Mouse (Mus musculus): ENCODE data around the gene Oaz3. TPM values are rescaled to one million over a fixed set of nuclear protein-coding genes. Genes with fewer than 3 reads are reported as not detected.

Oaz3 gene
- 1 to 10 TPM in 1 of 2 experiments, not detected in 1; 1.1 TPM for total RNA-seq (2021)
- long read RNA-seq, experiment 1, partial matches to known transcripts: 1 of 1 reads
- long read RNA-seq, experiment 1, other reads (novel, unspliced or antisense): 0 of 1 reads
- long read RNA-seq, experiment 2, partial matches to known transcripts: 0 of 1 reads
- long read RNA-seq, experiment 2, other reads (novel, unspliced or antisense): 0 of 1 reads

DNA sequence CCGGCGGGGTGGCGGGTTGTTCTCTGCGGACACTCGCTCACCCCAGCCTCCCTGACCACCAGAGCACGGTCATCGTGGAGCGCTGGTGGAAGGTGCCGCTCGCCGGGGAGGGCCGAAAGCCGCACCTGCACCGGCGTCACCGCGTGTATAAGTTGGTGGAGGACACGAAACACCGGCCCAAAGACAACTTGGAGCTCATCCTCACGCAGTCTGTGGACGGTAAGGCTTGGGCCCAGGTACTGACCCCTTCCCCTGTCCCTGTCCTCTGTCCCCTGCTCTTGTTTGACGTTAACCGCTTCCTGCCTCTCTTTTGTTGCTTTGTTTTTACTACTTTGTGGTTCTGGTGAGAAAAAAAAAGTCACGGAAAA is at the start of gene Oaz3:
Oaz3 (minus strand) TSS at position 319 of the 368 bp plus-strand sequence.
- DNase-seq: no peak

DNA sequence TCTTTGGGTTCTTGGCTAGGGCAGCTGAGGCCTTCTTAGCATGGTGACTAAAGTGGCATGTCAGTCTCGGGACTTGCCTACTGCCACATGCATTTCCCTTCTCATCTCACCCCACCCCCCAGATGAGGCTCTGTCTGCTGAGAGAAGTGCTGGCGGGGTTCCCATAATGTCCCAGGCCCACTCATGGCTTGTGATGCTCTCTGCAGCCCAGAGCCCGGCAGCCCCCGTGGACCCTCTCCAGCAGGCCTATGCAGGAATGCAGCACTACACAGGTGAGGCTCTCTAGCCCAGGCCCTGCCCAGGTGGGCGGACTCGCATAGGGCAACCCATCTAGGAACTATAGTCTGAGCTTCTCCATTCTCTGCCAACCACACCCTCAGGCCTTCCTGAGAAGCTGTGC is 43.9 kb upstream of the Oaz3 start:
- DNase-seq: no peak

DNA sequence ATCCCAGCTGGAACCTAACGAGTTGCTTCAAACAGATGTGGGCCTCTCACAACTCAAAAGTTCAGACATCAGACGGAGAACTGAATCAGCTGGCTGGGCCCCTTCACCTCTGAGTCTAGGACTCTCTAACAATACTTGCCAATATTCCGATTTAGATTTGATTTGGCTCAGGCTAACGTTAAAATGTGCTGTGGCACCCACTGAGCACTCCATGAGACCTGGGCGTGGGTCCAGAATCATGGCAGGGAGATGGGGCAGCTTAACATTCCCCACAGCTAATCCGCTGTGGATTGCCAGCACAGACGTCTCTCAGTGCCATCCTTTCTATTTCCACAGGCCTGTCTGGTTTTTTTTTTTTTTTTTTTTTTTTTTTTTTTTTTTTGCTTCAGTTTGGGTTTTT is 42.2 kb upstream of the Oaz3 start:
- no peak for DNase-seq

DNA sequence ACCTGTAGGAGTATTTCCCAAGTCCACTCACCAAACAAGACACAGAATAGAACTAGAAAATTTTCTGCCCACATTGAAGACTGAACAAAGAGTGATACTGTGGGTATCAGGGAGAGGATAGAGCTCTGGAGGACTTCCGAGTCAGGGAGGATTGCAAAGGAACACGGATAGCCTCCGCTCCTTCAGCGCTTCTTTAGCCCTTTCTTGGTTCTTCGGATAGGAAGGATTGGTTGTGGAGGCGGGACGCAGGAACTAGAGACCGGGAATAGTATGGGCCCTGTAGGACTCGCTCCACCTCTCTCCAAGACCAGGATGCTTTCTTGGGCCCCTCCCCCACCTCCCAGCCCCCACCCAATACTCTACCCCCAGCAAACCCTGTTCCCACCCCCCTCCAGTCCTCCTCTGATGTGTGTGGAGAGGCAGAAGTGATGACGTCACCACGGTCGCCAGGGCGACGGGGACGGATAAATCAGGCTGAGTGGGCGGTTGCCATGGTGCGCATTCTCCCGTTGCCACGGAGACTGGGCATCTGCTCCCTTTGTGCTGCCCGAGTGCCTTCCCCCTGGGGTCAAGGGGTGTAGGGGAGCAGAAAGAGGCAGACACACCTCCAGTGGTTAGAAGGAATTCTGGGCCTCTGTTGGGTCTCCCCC is 40.2 kb upstream of the Oaz3 start:
- peak; percentile 63 for DNase-seq

DNA sequence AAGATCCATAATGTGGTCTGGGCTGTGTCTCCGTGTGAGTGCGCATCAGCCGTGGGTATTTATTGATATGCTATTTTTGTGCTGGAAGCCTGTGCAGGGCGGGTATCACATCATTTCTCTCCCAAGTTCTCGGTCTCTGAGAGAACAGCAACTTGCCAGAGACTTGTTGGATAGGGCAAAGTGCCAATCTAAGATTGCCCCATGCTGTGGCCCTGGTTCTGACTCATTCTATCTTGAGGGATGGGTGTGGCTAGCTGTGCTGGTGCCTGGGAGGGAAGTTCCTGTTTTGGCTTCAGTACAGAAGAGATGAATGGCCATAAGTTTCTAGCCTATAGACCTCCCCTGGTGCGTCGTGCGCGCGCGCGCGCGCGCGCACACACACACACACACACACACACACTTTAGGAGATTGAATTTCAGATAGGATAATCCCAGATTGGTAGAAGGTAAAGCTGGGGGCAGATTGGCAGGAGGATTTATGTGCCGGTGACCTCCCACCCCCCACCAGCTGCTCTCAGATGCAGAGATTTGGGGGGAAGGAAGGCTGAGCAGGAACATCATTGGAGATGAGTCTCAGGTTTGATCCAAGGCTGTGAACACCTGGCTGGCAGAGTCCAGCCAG is 39.2 kb upstream of the Oaz3 start:
- DNase-seq: peak; percentile 36

DNA sequence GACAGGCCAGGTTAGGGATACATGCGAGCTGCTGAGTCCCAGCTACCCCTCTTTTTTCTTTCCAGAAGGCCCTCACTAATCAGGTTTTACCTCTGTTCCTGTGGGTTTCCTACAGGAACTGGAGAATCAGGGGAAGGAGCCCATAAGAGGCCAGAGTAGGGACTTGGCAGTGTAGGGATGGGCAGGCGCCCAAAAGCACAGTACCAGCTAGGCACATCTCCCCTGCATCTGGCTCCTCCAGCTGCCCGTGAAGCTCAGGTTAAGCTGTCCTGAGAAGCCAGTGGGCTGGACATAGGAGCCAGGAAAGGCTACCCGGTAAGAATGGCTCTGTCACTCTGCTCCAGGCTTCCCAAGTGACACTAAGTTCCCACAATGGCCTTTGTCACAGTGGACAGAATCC is 37.7 kb upstream of the Oaz3 start:
- no peak for DNase-seq

DNA sequence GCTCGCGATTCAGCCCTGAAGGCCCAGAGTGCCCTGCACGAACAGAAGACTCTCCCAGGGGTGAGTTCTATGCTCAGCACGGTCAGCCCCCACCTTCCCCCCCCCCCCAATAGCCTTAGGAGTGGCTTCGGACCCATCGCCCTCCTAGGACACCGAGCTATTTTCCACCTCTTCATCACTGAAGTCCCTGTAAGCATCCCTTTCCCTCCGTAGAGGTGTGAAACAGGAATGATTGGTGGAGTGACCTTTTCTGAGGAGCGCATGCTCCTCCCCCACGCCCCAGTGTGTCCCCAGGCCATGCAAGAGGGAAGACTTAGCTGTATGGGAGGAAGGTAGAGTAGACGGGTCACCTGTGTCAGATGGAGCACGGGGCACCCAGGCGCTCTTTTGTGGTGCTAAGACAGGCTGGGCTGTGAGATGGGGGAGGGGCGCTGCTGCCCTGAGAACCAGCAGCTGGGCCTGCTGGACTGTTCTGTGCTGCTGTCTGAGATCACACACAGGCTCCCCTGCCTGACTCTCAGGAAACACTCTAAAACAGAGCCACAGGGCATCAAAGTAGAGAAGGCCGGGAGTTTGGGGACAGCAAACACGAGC is 36.7 kb upstream of the Oaz3 start, which contains the start of gene Riiad1:
Riiad1 (minus strand) TSS at position 51 of the 594 bp plus-strand sequence.
- DNase-seq: no peak

DNA sequence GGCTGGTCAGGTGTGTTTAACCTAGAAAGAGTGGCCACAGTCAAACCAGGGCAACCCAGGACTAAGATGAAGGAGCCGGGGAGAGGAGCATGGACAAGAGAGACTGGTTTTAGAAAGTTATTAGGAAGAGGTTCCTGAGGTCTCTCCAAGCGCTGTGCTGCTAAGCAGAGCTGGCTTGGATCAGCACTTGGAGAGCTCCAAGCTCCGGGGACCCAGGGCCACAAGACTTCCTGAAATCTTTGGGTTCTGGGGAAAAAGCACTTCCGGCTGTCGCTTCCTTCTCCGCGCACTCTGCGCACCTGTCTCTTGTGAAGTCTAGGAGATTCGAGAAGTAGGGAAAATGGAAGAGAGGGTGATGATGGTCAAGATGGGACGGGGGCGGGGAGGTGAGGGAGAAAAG is 35.8 kb upstream of the Oaz3 start:
- DNase-seq: peak; percentile 54

DNA sequence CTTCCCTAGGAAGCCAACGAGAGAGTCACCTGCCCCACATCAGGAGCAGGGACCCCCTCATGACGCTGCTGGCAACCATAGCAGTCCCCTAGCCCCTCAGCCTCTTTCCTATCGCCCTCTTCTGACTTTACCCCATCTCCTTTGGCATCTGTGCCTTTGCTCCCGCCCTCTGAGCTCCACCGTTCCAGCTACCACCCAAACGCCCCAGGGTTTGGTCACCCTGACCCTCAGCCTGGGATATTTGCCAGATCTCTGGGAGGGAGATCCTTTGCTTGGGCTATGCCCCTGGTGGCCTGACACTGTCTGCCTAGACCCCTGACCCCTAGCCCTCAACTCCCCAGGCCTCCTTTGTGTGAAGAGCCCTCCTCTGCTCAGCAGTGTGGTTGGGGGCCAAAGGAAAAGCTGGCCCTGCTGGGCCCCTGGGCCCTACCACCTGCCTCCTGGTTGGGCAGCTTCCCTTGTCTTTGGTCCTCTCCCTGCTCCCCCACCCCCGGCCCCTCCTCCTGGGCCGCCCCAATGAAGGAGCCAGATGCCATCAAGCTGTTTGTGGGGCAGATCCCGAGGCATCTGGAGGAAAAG is 35.0 kb upstream of the Oaz3 start:
- no peak for DNase-seq

DNA sequence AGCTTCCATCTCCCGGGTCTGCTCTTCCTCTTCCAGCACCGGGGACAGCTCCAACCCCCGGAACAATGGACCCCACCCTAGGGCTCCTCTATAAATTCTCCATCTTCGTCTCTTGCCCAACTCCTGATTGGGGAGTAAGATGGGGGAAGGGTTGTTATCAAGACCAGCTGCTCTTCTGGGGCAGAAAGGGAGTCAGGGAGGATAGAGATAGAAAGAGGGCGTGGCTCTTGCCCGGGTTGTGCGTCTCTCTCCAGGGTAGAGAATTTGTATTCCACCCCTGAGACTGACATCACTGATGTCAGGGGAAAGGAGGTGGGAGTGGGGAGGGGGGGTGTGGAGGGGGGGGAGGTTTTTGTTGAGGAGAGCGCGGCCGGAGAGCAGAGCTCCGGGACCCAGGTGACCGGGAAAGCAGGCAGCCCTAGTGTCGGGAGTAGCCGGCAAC is 34.3 kb upstream of the Oaz3 start, which contains the start of gene Celf3:
Celf3 (plus strand) TSS at position 315 of the 442 bp plus-strand sequence.
- DNase-seq: peak; percentile 30

DNA sequence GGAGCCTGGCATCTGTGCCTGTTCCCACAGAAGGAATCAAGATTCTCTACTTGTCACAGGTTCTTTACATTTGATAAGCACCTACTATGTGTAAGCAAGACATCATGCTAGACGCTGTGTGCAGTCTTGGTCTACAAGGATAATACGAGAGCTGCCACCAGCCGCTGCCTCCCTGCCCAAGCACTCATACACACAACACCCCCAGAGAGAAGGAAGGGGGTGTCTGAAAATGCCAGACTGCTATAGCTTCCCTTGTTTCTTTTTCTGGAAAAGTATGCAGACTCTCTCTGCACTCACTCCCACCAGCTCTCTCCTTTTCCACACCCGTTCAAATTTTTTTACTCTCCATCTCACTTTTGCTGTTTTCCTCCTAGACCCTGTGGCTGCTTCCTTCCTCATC is 33.7 kb upstream of the Oaz3 start:
- DNase-seq: no peak

DNA sequence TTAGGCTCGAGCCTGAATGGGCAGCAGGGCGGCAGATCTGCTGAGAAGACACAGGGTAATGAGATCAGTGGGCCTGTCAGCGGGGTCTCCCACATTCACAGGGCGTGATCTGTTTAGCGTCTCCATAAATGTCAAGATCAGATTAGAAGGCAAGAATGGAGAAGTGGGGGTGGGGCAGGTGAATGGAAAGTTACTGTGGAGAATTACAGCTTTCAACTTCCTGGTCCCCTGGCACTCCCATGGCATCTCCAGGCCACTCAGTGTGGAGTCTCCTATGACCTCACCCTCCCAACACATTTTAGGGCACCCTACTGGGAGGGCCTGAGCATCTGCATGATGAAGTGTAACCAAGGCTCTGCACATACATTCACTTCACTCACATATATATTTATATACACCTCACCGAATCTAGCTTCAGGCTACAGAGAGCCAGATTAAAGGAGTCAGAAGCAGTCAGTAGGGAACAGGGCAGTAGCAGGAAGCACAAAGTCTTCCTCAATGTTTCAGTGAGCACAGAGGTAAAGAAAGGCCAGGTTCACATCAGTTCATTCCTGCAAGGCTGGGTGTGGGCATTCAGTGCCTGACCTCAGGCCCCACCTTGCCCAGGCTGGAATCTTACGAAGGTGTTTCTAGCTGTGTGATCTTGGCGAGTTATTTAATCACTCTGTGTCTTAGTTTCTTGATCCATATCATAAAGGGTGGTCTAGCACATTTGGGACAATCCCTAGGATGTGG is 32.8 kb upstream of the Oaz3 start:
- DNase-seq: peak; percentile 21

DNA sequence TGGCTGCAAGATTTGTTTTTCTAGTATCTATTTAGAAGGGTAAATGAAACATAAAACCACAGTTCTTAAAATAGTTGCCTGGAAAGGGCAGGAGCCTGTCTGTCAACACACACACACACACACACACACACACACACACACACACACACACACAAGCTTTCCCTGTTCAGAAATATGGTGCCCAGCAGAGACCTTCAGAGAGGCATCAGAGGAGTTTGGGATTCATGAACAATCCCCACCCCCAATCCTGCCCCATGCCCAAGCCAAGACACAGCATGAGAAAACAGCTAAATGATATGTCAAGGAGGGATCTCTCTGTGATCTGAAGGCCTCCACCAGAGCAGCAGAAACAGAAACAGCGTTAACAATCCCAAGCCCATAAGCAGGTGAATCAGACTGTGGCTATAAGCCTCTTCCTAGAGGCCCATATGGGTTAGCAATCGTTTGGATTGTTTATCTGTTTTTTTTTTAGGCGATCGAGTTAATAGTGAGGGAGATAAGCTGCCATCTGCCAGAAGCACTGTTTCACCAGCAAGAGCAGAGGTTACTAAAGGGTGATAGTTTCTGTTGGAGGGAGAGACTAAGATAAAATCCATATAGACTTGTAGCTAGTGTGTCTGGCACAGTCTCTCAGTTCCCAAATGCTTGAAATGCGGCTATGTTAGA is 30.0 kb upstream of the Oaz3 start:
- no peak for DNase-seq

DNA sequence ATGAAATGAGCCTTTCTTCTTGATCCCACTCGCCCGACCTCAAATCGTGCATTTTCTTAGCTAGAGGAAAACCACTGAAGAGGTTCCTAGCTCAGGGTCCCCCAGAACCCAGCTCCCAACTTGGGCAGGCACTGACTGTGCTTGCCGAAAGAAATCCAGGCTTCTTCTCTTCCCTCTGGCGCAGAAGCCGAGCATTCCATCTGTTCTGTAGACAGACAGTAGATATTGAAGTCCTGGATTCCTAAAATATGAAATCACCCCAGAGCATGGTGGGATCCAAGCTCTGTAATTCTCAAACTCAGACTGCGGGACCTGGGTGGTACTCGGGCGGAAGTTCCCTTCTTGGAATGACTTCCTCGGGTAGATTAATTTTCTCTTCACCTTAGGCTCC is 29.4 kb upstream of the Oaz3 start:
- DNase-seq: no peak

DNA sequence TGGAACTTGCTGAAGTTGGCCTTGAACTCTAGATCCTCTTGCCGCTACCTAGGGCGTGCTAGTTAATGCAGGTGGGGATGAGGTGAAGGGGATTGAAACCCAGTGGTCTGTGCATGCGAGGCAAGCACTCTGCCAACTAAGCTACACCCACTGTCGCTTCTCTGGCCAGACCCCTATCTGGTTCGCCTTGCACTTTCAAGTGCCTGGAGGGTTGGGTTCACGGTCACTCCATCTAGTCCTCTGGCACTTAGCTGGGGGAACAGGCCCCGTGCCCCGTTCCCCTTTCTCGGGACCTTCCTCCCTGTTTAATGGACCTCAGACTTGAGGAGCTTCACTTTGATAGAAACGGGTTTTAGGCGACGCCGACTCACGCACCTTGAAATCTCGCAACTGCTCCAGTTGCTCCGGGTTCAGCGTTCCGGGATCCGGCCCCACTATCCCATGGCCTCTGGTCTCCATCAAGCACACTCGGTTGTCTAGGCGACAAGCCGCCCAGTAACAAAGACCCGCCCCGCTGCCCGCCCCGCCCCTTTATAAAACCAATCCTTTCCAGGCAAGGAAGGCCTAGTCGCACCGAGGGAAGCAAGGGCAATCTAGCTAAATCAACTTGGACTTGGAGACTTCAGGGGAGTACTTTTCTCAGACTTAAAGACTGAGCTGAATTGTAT is 28.9 kb upstream of the Oaz3 start:
- DNase-seq: peak; percentile 43

DNA sequence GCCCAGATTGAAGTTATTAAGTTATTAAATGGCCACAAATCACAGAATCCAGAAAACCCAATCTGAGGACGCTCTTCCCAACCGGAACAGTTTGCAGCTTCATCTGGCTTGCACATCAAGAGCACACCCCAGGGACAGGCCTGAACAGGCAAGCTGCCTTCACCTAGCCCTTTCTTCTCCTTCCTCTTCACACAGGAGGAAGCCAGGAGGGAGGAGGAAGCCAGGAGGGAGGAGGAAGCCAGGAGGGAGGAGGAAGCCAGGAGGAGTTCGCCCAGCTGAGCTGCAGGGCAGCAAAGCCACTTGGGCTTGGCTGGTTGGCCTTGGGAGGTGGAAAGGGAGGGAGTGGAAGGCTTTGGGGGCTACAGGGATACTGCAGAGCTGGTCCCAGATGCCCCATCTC is 25.2 kb upstream of the Oaz3 start:
- DNase-seq: no peak

DNA sequence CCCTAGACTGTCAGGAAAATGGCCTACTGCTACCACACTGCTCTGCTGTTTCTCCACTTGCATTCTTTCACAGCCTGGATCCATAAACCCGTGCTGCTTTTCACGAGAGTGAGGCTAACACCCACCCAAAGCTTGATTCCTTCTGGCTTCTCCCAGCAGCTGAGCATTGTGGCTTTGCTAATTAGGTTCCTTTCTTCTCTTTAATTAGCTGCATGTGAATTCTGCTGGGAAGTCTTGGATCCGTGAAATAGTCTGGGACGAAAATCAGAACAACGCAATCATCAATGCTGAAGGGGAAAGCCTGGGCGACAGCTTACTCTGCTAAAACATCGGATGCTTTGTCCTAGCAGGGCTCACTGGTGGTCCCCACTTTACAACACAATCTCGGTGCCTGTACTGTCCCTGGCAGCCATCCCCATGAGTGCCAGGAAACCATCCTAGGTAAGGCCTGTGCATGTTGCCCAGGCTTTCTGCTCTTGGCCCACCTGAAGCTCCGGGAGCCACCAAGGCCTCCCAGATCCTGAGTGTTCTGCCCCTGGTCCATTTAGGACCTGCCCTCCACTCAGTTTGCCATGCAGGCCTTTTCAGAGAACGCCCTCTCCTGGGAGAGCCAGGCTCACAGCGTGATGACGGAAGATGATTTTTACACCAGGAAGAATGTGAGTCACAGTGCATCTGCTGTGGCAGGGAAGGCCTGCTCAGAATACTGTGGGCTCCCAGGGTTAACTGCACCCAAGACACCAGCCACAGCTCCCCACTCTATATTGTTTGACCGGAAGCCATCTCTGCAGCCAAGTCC is 22.1 kb upstream of the Oaz3 start:
- DNase-seq: no peak

DNA sequence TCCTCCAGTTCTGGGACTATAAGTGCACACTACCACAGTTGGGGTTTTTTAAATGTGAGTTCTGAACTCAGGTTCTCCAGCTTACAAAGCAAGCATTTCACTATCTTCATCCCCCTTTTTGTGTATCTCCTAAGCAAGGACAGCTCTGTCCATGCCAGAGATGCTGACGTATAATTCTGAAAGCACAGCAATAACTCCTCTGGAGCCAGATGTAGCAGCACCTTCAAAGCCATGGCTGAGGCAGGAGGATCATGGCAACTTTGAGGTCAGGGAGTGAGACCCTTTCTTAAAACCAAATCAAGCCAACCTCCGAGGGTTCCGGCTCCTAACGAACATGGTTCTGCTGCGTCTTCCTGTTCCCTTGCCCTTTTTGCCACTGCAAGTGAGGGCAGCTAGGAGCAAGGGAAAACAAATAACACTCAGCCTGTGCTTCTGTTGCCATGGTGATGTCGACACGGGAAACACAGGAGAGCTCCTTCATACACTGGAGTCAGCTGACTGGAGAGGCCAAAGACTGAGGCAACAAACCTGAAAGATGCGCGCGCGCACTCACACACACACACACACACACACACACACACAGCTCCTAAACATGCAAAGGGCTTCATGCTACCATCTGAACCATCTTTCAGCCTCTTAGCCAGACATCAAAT is 20.3 kb upstream of the Oaz3 start:
- no peak for DNase-seq

DNA sequence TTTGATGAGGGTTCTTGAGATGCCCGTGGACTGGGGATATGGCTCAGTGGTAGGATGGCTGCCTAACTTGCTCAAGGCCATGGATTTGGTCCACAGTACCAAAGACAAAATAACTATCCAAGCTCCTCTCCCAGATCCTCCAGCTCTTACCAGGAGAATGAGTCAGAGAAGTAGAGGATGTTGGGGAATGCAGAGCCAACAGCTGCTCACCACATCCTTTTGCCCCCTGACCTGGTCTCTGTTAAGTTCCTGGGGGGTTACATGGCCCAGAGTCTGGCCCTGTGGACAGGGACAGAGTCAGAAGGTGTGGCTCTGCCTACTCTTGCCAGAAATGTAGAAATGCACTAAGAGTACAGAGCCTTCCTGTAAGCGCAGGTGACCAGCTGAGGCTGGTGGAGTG is 16.1 kb upstream of the Oaz3 start:
- no peak for DNase-seq

DNA sequence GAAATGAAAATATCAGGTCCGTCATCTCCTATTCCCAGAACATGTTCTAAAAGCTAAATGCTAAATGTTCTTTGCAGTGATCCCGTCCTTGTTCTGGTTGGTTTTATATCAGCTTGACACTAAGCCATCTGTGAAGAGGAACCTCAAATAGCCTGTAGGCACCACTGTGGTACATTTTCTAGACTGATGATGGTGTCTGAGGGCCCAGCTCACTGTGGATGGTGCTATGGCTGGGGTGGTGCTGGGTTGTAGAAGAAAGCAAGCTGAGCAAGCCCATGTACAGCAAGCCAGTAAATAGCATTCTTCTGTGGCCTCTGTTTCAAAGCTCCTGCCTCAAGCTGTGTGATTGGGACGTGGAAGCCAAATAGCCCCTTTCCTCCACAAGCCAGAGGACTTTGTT is 13.3 kb upstream of the Oaz3 start:
- no peak for DNase-seq
